Mouse (Mus musculus) bone marrow macrophage, adult 2 months (primary cell): ENCODE measurements around the gene Fam184b.

Source experiments
- CTCF ChIP-seq: IDR thresholded peaks from 2 replicates; pipeline ENCODE4 v1.5.1; 2012; ENCODE audit warnings: low read depth, mild to moderate bottlenecking, low read length, moderate library complexity
- POLR2A ChIP-seq: IDR thresholded peaks from 2 replicates; pipeline ENCODE4 v1.6.1; 2012; ENCODE audit warnings: mild to moderate bottlenecking, low read depth, low read length, borderline replicate concordance

DNA sequence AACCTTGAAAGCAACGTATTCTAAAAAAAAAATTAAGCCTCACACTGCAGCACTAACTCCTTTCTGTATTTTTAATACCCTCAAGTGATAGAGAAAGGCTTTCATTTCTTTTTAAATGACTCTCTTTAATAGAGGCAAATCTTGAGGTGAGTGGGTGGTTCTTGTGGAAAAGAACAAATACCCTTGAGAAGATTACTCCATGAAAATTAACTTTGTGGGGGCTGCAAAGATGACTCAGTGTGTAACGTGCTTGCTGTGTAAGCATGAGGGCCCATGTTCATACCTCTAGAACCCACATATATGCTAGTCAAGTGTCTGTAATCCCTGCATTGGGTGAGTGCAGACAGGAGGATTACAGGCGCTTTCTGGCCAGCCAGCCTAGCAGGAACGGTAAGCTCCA lies 49.3 kb downstream of the Fam184b start:
- no peak for TF ChIP-seq POLR2A
- TF ChIP-seq CTCF = no peak
